Mouse (Mus musculus) forebrain, embryonic 16.5 days (tissue): ENCODE data around the gene Tcte1. TPM values are rescaled to one million over a fixed set of nuclear protein-coding genes. Genes with fewer than 3 reads are reported as not detected.

ENCODE experiments used
- ATAC-seq: fragments of 200-750 bp; cut with Nextera tagmentation; 2 replicates; pipeline ENCODE4 v1.8.0; 2017; ENCODE audit warnings: mild to moderate bottlenecking, moderate library complexity
- H3K27ac ChIP-seq: fragments of 300-500 bp; sonication (generic); 2 replicates; pipeline ENCODE4 v1.5.1; 2014; ENCODE audit warnings: low read length, control low read depth
- H3K27me3 ChIP-seq: fragments of 300-500 bp; sonication (generic); replicated peaks from 2 replicates; pipeline ENCODE4 v1.6.1; 2014; ENCODE audit warnings: low read length; ENCODE audit not compliant: control insufficient read depth, insufficient read depth
- H3K36me3 ChIP-seq: fragments of 300-500 bp; sonication (generic); 2 replicates; pipeline ENCODE4 v1.6.1; 2014; ENCODE audit not compliant: control insufficient read depth, insufficient read depth
- H3K4me1 ChIP-seq: fragments of 300-500 bp; sonication (generic); replicated peaks from 2 replicates; pipeline ENCODE4 v1.6.1; 2014; ENCODE audit warnings: low read length; ENCODE audit not compliant: control insufficient read depth, insufficient read depth
- H3K4me2 ChIP-seq: fragments of 300-500 bp; sonication (generic); 2 replicates; pipeline ENCODE4 v1.6.1; 2014; ENCODE audit warnings: mild to moderate bottlenecking, low read length, control low read depth
- H3K4me3 ChIP-seq: fragments of 300-500 bp; sonication (generic); replicated peaks from 2 replicates; pipeline ENCODE4 v1.5.1; 2014; ENCODE audit warnings: mild to moderate bottlenecking, low read length, control low read depth
- H3K9ac ChIP-seq: fragments of 300-500 bp; sonication (generic); replicated peaks from 2 replicates; pipeline ENCODE4 v1.6.1; 2014; ENCODE audit warnings: low read depth, low read length, control low read depth
- H3K9me3 ChIP-seq: fragments of 300-500 bp; sonication (generic); 2 replicates; pipeline ENCODE4 v1.6.1; 2016; ENCODE audit warnings: low read length; ENCODE audit not compliant: control insufficient read depth
- WGBS: fragments of 180-500 bp; shearing (Covaris S2); extraction: QIAGEN DNeasy Blood & Tissue Kit; methylation state at CpG from one replicate; pipeline ENCODE4 v1.1.7; 2014; 5-methylcytosine and 5-hydroxymethylcytosine counted together
- polyA plus RNA-seq: library from polyadenylated mRNA; unstranded; fragments of >200 nt; fragmentation: Nextera tagmentation; extraction: Ambion mirVana; gene quantifications from 2 replicates; pipeline ENCODE4 v1.2.1, GENCODE M21; 2015

Tcte1 gene
- polyA plus RNA-seq, result 4.7 and 4.8 TPM in 2 replicates

DNA sequence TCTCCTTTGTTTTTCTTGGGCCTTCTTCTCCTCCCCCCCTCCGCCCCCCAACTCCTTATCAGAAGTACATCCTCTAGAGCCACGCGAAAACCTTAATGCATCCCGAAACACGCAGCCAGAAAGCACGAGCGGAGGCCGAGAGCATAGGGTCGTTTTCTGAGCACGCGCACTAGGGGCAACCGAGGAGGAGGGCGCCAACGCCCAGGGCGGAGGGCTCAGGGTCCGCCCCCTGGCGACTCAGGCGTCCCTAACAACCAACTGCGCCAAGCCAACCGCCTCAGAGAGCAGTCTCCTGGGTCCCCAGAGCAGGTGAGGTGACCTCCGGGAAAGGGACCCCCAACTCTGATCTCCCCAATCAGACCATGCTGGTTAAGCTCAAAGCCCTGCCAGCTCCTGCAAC, at the start of gene Tcte1:
Gene Tcte1 (plus strand): TSS at position 172 of the 400 bp plus-strand sequence.
- Histone ChIP-seq H3K27me3 (no peaks in the 10 kb centered on the region), H3K36me3 (no peaks in the 10 kb centered on the region), H3K4me1 (peaks cover 14% of the 10 kb centered on the region), H3K27ac (no peak within 1 kb of the TSS), H3K4me2 (peak within 1 kb of the TSS; percentile 78), H3K9ac (peak within 1 kb of the TSS; percentile 65), H3K9me3 (no peaks in the 10 kb centered on the region), H3K4me3 (peak within 1 kb of the TSS; percentile 44)
- under 1% methylated on average over 21 of the region's 21 CpGs for WGBS
- ATAC-seq, result peak; percentile 83

DNA sequence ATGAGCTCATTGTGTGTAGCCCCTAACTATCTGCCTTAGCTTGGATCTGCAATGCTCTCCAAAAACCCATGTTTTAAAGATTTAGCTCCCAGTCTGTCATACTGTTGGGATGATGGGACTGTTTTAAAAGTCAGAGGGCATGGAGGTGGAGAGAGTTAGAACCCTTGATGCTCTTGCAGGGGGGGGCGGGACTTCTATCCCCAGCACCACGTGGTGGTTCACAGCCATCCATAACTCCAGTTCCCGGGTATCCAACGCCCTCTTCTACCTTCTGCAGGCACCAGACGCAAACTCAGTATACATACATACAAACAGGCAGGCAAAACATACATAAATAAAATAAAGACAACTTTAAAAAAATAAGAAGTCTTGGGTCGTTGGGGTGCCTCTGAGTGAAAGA, 49.6 kb upstream of the Tcte1 start:
- Histone ChIP-seq H3K4me2 (no peak overlapping the region), H3K9me3 (no peaks in the 10 kb centered on the region), H3K27ac (no peak overlapping the region), H3K36me3 (no peaks in the 10 kb centered on the region), H3K4me1 (peaks cover 12% of the 10 kb centered on the region), H3K9ac (no peak overlapping the region), H3K27me3 (no peaks in the 10 kb centered on the region), H3K4me3 (no peak overlapping the region)
- ATAC-seq, result no peak
- WGBS, result 80% methylated on average over 6 of the region's 6 CpGs

DNA sequence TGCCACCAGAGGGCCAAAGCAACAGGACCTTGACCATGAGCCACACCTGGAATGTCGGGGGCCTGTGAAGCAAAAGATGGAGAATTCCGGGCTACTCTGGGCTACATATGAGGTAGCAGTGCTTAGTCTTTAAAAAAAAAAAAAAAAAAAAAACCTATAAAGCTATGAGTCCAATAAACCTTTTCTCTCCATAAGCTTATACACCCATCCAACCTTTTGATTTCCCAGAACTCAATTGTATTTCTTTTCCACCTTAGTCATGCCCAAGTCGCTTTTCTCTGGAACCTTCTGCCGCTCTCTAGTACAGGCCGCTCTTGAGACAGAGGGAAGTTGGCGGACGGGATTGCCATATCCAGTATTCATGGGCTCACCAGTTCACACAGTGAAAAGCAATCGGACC, 49.1 kb upstream of the Tcte1 start:
- Histone ChIP-seq H3K27ac (no peak overlapping the region; the same call in 1 of the 2 replicates), H3K9ac (peak overlapping the region; percentile 52), H3K4me1 (peaks cover 12% of the 10 kb centered on the region), H3K4me2 (peak overlapping the region; percentile 77), H3K27me3 (no peaks in the 10 kb centered on the region), H3K36me3 (no peaks in the 10 kb centered on the region), H3K4me3 (peak overlapping the region; percentile 45), H3K9me3 (no peaks in the 10 kb centered on the region)
- 60% methylated on average over 8 of the region's 8 CpGs for WGBS
- ATAC-seq, result peak; percentile 17

DNA sequence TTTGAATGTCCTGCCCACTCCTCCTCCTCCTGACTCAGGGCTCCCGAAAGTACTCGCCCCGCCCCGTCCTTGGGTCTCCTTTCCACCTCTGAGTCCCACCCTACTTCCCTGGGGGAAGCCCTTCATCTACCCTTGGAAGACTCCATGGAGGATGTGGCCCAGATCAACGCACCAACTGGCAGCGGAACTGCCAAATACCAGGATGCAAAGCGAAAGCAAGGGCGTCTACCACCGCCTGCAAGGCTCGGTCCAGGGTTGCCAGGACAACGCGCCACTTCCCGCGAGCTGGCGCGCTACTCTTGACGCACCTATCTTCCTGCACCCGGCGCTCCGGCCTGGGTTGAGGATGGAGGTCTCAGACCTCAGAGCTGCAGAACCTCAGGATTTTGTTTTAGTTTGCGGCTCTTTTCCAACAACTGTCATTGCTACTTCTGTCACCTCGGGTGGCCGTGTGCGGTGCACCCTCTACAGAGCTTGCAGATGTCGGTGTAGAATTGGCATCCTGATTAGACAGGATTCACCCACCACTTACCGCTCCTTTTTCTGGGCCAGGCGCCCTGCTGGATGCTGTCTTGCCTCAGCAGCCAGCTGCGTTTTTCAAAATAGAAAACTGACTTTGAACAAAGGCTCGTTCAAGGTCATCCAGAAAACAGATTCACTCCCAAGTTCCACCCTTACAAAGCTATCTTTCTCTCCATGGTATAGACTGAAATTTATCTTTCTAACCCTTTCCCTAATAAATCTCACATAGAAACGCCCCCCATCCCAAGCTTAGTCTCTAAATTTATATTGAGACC, 48.4 kb upstream of the Tcte1 start, which contains the start of gene Spats1:
Gene Spats1 (minus strand): TSS at position 747 of the 797 bp plus-strand sequence.
- Histone ChIP-seq H3K4me2 (peak within 1 kb of the TSS; percentile 77), H3K9me3 (no peaks in the 10 kb centered on the region), H3K27ac (peak within 1 kb of the TSS; percentile 52), H3K9ac (peak within 1 kb of the TSS; percentile 52), H3K4me3 (peak within 1 kb of the TSS; percentile 45), H3K36me3 (no peaks in the 10 kb centered on the region), H3K27me3 (no peaks in the 10 kb centered on the region), H3K4me1 (peaks cover 12% of the 10 kb centered on the region)
- peak; percentile 86 for ATAC-seq
- 3% methylated on average over 30 of the region's 30 CpGs for WGBS

DNA sequence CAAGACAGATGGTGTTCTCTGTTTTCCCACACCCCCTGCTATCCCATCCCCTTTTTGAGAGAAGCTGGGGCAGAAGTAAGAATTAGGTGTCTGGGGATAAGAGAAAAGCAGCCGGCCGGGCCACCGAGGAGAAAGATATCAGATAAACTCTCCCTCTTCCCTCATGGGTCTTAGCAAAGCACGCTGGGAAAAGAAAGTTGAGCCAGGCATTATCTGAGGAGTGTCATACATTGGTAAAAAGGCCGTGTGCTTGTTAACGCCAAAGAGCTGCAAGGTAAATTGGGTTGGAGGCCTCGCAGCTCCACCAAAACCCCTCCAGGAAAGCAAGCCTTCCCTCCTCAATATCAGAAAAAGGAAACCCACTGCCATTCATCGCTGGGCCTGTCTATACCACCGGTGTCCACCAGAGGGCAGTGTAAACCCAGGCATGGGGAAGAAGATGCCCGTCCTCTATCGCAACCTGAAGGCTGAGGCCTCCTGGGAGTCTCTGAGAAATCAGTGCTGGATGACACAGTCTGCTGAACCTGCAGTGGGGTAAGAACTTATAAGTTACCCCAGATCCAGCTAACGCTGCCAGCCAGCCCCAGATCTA, 44.9 kb upstream of the Tcte1 start:
- H3K4me3 ChIP-seq, result no peak overlapping the region
- H3K4me1 ChIP-seq, result peaks cover 12% of the 10 kb centered on the region
- no peak overlapping the region for H3K9ac ChIP-seq
- H3K4me2 ChIP-seq, result no peak overlapping the region
- H3K27me3 ChIP-seq, result no peaks in the 10 kb centered on the region
- peaks cover 7% of the 10 kb centered on the region for H3K9me3 ChIP-seq
- ATAC-seq, result peak; percentile 54; the same call in 1 of the 2 replicates
- H3K36me3 ChIP-seq, result no peaks in the 10 kb centered on the region
- WGBS, result 14% methylated on average over 12 of the region's 12 CpGs
- no peak overlapping the region for H3K27ac ChIP-seq

DNA sequence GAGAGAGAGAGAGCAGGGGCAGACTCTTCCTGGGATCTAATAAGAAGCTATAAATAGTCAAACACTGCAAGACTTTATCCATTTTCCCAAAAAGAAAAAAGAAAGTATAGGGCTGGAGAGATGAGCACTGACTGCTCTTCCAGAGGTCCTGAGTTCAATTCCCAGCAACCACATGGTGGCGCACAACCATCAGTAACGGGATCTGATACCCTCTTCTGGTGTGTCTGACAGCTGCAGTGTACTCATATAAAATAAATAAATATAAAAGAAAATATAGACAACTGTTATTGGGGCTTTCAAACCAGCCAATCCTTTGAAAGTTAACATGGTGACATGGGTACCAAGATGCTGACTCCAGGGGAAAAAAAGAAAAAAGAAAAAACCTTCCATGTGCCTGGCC, 42.8 kb upstream of the Tcte1 start:
- peaks cover 8% of the 10 kb centered on the region for H3K9me3 ChIP-seq
- H3K9ac ChIP-seq, result no peak overlapping the region
- H3K27ac ChIP-seq, result no peak overlapping the region
- no peak for ATAC-seq
- WGBS, result 32% methylated on average over 2 of the region's 2 CpGs
- H3K36me3 ChIP-seq, result no peaks in the 10 kb centered on the region
- H3K4me3 ChIP-seq, result no peak overlapping the region
- H3K27me3 ChIP-seq, result no peaks in the 10 kb centered on the region
- H3K4me2 ChIP-seq, result no peak overlapping the region
- H3K4me1 ChIP-seq, result peaks cover 2% of the 10 kb centered on the region

DNA sequence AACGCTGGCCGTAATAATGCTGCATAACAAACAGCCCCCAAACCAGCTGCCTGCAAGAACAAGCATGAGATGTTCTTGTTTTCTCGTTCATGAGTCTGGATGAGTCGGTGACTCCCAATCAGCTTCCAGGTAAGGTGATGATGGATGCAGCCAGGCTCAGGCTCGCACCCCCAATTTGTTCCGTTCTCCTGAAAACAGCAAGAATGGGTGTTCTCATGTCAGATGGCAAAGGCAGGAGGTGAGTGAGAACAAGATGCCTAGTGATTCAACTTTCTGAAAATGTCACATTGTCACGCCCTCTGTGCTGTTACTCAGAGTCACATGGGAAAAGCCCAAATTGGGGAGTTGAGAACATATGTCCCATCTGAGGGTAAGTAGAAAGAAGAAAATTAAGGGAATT, 37.7 kb upstream of the Tcte1 start:
- WGBS, result 87% methylated on average over 7 of the region's 7 CpGs
- no peak overlapping the region for H3K27ac ChIP-seq
- no peak overlapping the region for H3K9ac ChIP-seq
- H3K4me3 ChIP-seq, result no peak overlapping the region
- H3K27me3 ChIP-seq, result no peaks in the 10 kb centered on the region
- peaks cover 9% of the 10 kb centered on the region for H3K9me3 ChIP-seq
- H3K4me1 ChIP-seq, result no peaks in the 10 kb centered on the region
- no peak overlapping the region for H3K4me2 ChIP-seq
- H3K36me3 ChIP-seq, result no peaks in the 10 kb centered on the region
- ATAC-seq, result no peak

DNA sequence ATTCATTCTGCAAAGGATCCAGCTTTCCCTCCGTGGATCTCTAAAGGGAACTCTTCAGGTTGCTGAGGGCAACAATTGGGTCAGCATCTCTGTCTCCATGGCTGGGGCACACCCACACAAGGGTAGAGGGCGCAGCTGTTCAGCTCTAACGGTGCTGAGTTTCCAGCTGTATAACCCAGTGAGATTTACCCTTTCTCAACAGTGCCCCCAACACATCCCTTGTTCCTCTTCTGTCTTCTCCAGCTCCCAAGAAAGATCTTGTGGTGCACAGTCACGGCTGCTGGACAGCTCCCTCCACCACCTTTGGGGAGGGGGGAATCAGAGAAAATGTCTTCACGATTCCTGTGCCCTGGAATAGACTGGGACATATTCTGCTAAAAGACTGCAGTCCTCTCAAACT, 36.0 kb upstream of the Tcte1 start:
- Histone ChIP-seq H3K4me3 (no peak overlapping the region), H3K4me2 (no peak overlapping the region), H3K27me3 (no peaks in the 10 kb centered on the region), H3K4me1 (no peaks in the 10 kb centered on the region), H3K9me3 (0 out of 2 replicates have a peak, but pooled peaks cover 2% of the 10 kb centered on the region), H3K27ac (no peak overlapping the region), H3K36me3 (no peaks in the 10 kb centered on the region), H3K9ac (no peak overlapping the region)
- WGBS, result 16% methylated on average over 5 of the region's 5 CpGs
- no peak for ATAC-seq

DNA sequence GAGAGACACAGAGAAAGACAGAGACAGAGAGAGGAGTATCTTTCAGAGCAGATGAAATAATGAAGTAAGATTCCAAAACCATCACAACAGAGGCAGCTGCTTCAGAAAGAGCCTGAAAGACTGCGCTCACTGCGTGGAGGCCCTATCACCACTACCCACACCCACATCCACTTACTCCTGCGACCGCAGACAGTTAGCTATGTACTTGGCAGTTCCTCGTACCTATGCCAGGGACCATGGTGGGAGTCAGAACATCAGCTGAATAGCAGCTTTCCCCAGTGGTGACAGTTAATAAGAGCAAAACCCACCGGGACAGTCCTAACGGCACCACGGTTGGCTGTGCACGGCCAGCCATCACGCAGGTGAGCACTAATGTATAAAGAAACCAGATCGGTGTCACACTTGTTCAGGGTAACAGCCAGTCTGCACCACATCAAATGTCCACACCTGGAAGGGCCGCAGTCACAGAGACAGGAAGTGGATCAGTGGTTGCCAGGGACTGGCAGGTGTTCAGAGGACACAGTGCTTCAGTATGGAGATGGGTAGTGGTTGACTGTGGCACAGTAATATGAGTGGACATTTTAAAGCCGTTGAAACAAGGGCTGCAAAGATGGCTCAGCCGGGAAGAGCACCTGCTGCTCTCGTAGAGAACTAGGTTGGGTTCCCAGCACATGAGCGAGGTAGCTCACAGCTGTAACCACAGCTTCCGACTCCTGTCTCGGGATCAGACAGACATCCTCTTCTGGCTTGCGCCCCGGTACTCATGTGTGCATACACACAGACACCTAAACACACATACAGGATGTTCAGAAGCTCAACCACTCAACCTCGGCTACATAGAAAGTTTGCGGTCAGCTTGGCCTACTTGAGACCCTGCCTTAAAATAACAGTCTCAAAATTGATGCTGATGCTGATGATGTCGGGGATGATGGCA, 34.6 kb upstream of the Tcte1 start:
- Histone ChIP-seq H3K9ac (no peak overlapping the region), H3K9me3 (0 out of 2 replicates have a peak, but pooled peaks cover 2% of the 10 kb centered on the region), H3K4me2 (no peak overlapping the region), H3K4me1 (no peaks in the 10 kb centered on the region), H3K4me3 (no peak overlapping the region), H3K27ac (no peak overlapping the region), H3K27me3 (no peaks in the 10 kb centered on the region), H3K36me3 (no peaks in the 10 kb centered on the region)
- no peak for ATAC-seq
- 87% methylated on average over 23 of the region's 23 CpGs for WGBS
